Mouse (Mus musculus) ES-E14 (cell line): ENCODE data around the gene Brd9.

Experiments
- CHD2 ChIP-seq: IDR thresholded peaks from 2 replicates; pipeline ENCODE4 v1.6.1; 2014; ENCODE audit warnings: mild to moderate bottlenecking, low read depth, low read length, inconsistent platforms
- HCFC1 ChIP-seq: IDR thresholded peaks from 2 replicates; pipeline ENCODE4 v1.6.1; 2012; ENCODE audit warnings: low read length, inconsistent platforms, borderline replicate concordance; ENCODE audit not compliant: insufficient read depth
- MAFK ChIP-seq: IDR thresholded peaks from 2 replicates; pipeline ENCODE4 v1.6.1; 2014; ENCODE audit warnings: mild to moderate bottlenecking, low read depth, low read length, inconsistent platforms; ENCODE audit not compliant: insufficient read depth
- ZNF384 ChIP-seq: IDR thresholded peaks from 2 replicates; pipeline ENCODE4 v1.6.1; 2012; ENCODE audit warnings: low read depth, low read length, inconsistent platforms

DNA sequence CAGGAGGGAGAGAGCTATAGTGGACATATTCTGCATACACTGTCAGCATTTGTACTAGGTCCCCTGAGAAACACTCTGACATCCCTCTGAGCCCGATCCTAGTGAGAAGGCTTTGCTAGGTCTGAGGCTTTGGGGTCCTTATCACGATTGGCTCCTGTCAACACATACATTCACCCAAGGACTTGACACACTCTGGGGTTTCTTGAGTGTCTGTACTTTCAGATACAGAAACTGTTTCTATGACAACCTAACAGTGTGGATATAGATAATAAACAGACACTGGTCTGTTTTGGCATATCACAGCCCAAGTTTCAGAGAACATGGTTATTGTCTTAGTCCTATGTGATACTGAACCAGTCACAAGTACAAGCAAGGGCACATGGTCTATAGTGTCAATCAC lies 53.1 kb downstream of the Brd9 start:
- no peak for TF ChIP-seq CHD2
- no peak for TF ChIP-seq ZNF384
- TF ChIP-seq HCFC1, result no peak
- TF ChIP-seq MAFK, result no peak
